Mouse (Mus musculus): ENCODE results near the gene Hltf.
"Not testable (repeated sequence)": the region's sequence is repeated elsewhere in the genome, so short reads cannot be mapped to it uniquely, and the experiment has no call there.

Gene Hltf

GRCm38 (mm10) chr3:20103830-20104229, 46.2 kb downstream of the Hltf start:
- ATAC-seq (ENCODE audit: insufficient number of reproducible peaks, low FRiP score, low TSS enrichment) = no peak

- no peak for ATAC-seq (ENCODE audit: insufficient number of reproducible peaks, low FRiP score, low TSS enrichment)
Observed at GRCm38 (mm10) chr3:20104318-20104717, 46.7 kb downstream of the Hltf start.

GRCm38 (mm10) chr3:20104776-20105175, 47.2 kb downstream of the Hltf start:
- no peak for ATAC-seq (ENCODE audit: insufficient number of reproducible peaks, low FRiP score, low TSS enrichment)

- ATAC-seq (ENCODE audit: insufficient number of reproducible peaks, low FRiP score, low TSS enrichment) = no peak
Observed at GRCm38 (mm10) chr3:20108881-20109280, 51.3 kb downstream of the Hltf start.

- no peak for ATAC-seq (ENCODE audit: insufficient number of reproducible peaks, low FRiP score, low TSS enrichment)
Observed at GRCm38 (mm10) chr3:20111913-20112312, 54.3 kb downstream of the Hltf start.

- no peak for ATAC-seq (ENCODE audit: insufficient number of reproducible peaks, low FRiP score, low TSS enrichment)
Observed at GRCm38 (mm10) chr3:20119044-20119591, 61.5 kb downstream of the Hltf start.

GRCm38 (mm10) chr3:20119686-20120244, 62.2 kb downstream of the Hltf start:
- ATAC-seq (ENCODE audit: insufficient number of reproducible peaks, low FRiP score, low TSS enrichment) = peak; percentile 36; the same call in 1 of the 2 replicates

- ATAC-seq (ENCODE audit: insufficient number of reproducible peaks, low FRiP score, low TSS enrichment) = not testable (repeated sequence)
Observed at GRCm38 (mm10) chr3:20121582-20121981, 64.0 kb downstream of the Hltf start.

- no peak for ATAC-seq (ENCODE audit: insufficient number of reproducible peaks, low FRiP score, low TSS enrichment)
Observed at GRCm38 (mm10) chr3:20125604-20126003, 68.0 kb downstream of the Hltf start.

GRCm38 (mm10) chr3:20127047-20127595, 69.5 kb downstream of the Hltf start:
- ATAC-seq (ENCODE audit: insufficient number of reproducible peaks, low FRiP score, low TSS enrichment) = no peak

- no peak for ATAC-seq (ENCODE audit: insufficient number of reproducible peaks, low FRiP score, low TSS enrichment)
Observed at GRCm38 (mm10) chr3:20129491-20129890, 71.9 kb downstream of the Hltf start.

GRCm38 (mm10) chr3:20130456-20131349, 73.1 kb downstream of the Hltf start:
- ATAC-seq (ENCODE audit: insufficient number of reproducible peaks, low FRiP score, low TSS enrichment) = no peak

GRCm38 (mm10) chr3:20131350-20131720, 73.7 kb downstream of the Hltf start:
- ATAC-seq (ENCODE audit: insufficient number of reproducible peaks, low FRiP score, low TSS enrichment) = no peak

GRCm38 (mm10) chr3:20132731-20133130, 75.1 kb downstream of the Hltf start:
- no peak for ATAC-seq (ENCODE audit: insufficient number of reproducible peaks, low FRiP score, low TSS enrichment)

GRCm38 (mm10) chr3:20133745-20134144, 76.1 kb downstream of the Hltf start:
- no peak for ATAC-seq (ENCODE audit: insufficient number of reproducible peaks, low FRiP score, low TSS enrichment)

- no peak for ATAC-seq (ENCODE audit: insufficient number of reproducible peaks, low FRiP score, low TSS enrichment)
Observed at GRCm38 (mm10) chr3:20134545-20134944, 76.9 kb downstream of the Hltf start.

- ATAC-seq (ENCODE audit: insufficient number of reproducible peaks, low FRiP score, low TSS enrichment) = no peak
Observed at GRCm38 (mm10) chr3:20136868-20137581, 79.4 kb downstream of the Hltf start.

- no peak for ATAC-seq (ENCODE audit: insufficient number of reproducible peaks, low FRiP score, low TSS enrichment)
Observed at GRCm38 (mm10) chr3:20141240-20141639, 83.6 kb downstream of the Hltf start.

- ATAC-seq (ENCODE audit: insufficient number of reproducible peaks, low FRiP score, low TSS enrichment) = no peak
Observed at GRCm38 (mm10) chr3:20141679-20142078, 84.1 kb downstream of the Hltf start.

GRCm38 (mm10) chr3:20142101-20142500, 84.5 kb downstream of the Hltf start:
- no peak for ATAC-seq (ENCODE audit: insufficient number of reproducible peaks, low FRiP score, low TSS enrichment)

GRCm38 (mm10) chr3:20142576-20142975, 85.0 kb downstream of the Hltf start:
- no peak for ATAC-seq (ENCODE audit: insufficient number of reproducible peaks, low FRiP score, low TSS enrichment)
